Mouse (Mus musculus): ENCODE measurements around the gene Fign.

Fign gene

GRCm38 (mm10) chr2:64097937-64098617, at the start of gene Fign:
Gene Fign (minus strand): TSS chr2:64098038.
- DNase-seq (ENCODE audit: low spot score) = peak; percentile 83

- DNase-seq (ENCODE audit: low spot score) = no peak
Measured at GRCm38 (mm10) chr2:64133597-64133996, 35.8 kb upstream of the Fign start.

GRCm38 (mm10) chr2:64120495-64120894, 22.7 kb upstream of the Fign start:
- DNase-seq (ENCODE audit: low spot score) = no peak

GRCm38 (mm10) chr2:64116613-64117012, 18.8 kb upstream of the Fign start:
- DNase-seq (ENCODE audit: low spot score) = no peak

GRCm38 (mm10) chr2:64111133-64111532, 13.3 kb upstream of the Fign start:
- no peak for DNase-seq (ENCODE audit: low spot score)

GRCm38 (mm10) chr2:64109860-64110259, 12.0 kb upstream of the Fign start:
- no peak for DNase-seq (ENCODE audit: low spot score)

GRCm38 (mm10) chr2:64108040-64108439, 10.2 kb upstream of the Fign start:
- no peak for DNase-seq (ENCODE audit: low spot score)

GRCm38 (mm10) chr2:64098618-64099320, 931 bp upstream of the Fign start:
- DNase-seq (ENCODE audit: low spot score) = peak; percentile 48

- no peak for DNase-seq (ENCODE audit: low spot score)
Measured at GRCm38 (mm10) chr2:64096721-64097411, 972 bp downstream of the Fign start.

- no peak for DNase-seq (ENCODE audit: low spot score)
Measured at GRCm38 (mm10) chr2:64096176-64096575, 1.7 kb downstream of the Fign start.

GRCm38 (mm10) chr2:64095561-64095960, 2.3 kb downstream of the Fign start:
- DNase-seq (ENCODE audit: low spot score) = no peak

GRCm38 (mm10) chr2:64093087-64093486, 4.8 kb downstream of the Fign start:
- no peak for DNase-seq (ENCODE audit: low spot score)

GRCm38 (mm10) chr2:64083853-64084427, 13.9 kb downstream of the Fign start:
- DNase-seq (ENCODE audit: low spot score) = no peak

- DNase-seq (ENCODE audit: low spot score) = no peak
Measured at GRCm38 (mm10) chr2:64079765-64080164, 18.1 kb downstream of the Fign start.

GRCm38 (mm10) chr2:64078551-64078950, 19.3 kb downstream of the Fign start:
- DNase-seq (ENCODE audit: low spot score) = no peak

- DNase-seq (ENCODE audit: low spot score) = no peak
Measured at GRCm38 (mm10) chr2:64077846-64078245, 20.0 kb downstream of the Fign start.

- no peak for DNase-seq (ENCODE audit: low spot score)
Measured at GRCm38 (mm10) chr2:64075873-64076272, 22.0 kb downstream of the Fign start.

GRCm38 (mm10) chr2:64074602-64075389, 23.0 kb downstream of the Fign start:
- no peak for DNase-seq (ENCODE audit: low spot score)

GRCm38 (mm10) chr2:64072158-64072557, 25.7 kb downstream of the Fign start:
- no peak for DNase-seq (ENCODE audit: low spot score)

- DNase-seq (ENCODE audit: low spot score) = no peak
Measured at GRCm38 (mm10) chr2:64069950-64070695, 27.7 kb downstream of the Fign start.

- DNase-seq (ENCODE audit: low spot score) = no peak
Measured at GRCm38 (mm10) chr2:64065511-64065910, 32.3 kb downstream of the Fign start.
